Mouse (Mus musculus) v-Abl transformed pro-B cells (cell line): ENCODE data around the gene Mmp2.
"Not testable (repeated sequence)": the region's sequence is repeated elsewhere in the genome, so short reads cannot be mapped to it uniquely, and the experiment has no call there.

ENCODE experiments used
- in situ Hi-C, 2 experiments: fragments of 400-800 bp; cut with MboI; formaldehyde crosslinking; loops; one replicate each; pipeline ENCODE4 v1.15.1; 2025; ENCODE audit not compliant: unreplicated experiment in 2 of 2

Mmp2 gene

DNA sequence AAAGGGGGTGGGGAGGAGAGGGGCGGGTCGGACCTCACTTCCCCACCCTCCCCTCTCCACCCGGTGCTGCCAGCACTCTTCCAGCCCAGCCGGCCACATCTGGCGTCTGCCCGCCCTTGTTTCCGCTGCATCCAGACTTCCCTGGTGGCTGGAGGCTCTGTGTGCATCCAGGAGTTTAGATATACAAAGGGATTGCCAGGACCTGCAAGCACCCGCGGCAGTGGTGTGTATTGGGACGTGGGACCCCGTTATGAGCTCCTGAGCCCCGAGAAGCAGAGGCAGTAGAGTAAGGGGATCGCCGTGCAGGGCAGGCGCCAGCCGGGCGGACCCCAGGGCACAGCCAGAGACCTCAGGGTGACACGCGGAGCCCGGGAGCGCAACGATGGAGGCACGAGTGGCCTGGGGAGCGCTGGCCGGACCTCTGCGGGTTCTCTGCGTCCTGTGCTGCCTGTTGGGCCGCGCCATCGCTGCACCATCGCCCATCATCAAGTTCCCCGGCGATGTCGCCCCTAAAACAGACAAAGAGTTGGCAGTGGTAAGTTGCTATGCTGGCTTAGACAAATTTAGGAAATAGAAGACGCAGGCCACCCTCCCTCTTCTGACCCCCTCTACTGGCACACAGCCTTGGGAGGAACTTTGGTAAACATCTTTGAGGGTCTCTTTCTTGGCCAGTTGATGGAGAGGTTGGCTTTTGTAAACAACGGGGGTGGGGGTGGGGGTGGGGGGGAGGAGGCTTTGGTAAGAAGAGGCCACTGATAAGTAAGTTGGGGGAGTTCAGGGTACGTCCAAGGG, at the start of gene Mmp2:
Mmp2 (plus strand) TSS at position 49 of the 792 bp plus-strand sequence.
- in situ Hi-C loops = no loop called here

DNA sequence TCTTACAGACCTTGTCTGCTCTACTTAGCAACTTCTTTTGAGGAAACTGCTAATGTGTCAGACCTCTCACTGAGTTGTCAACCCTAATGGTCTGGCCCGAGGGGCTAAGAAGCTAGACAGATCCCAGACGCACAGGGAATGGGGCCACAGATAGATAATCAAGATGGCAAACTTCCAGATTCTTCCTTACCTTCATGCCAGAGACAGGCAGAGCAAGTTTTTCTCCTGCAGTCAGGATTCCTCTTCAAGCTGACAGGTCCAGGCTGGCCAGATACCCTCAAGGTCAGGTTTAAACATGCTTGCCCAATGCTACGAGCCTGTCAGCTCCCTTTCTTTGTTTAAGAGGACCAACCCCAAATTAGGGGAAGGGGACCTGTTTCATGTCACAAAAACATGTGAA, 46.1 kb upstream of the Mmp2 start:
- in situ Hi-C loops = no loop called here

DNA sequence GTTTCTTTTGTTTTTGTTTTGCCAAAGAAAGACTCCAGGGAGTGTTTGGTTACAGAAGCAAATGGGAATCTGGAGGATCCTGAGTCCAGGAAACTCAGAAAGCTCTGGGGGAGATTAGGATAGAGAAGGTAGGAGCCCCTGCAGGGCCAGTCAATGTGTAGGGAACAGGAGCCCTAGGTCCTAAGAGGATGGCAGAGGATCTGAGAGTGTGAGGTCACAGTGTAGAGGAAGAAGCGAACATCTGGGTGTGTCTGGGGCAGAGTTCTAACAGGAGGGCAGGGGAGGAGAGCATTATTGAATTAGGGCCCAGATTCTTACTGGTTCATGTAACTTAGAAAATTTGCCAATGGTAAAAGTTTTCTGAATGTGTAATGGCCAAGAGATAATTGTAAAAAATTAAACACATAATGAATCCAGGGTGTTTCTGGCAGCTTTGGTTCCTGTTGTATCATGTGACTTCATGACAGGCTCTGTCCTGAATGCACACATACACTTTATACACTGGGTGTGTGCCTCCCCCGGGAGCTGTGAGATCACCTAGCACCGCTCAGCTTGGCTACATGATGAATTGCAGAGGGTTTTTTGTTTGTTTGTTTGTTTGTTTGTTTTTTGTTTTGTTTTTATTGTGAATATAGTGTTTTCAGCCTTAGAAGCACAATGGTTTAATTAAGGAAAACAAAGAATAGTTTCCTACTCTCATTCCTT, 43.0 kb upstream of the Mmp2 start:
- in situ Hi-C loops = no loop called here

DNA sequence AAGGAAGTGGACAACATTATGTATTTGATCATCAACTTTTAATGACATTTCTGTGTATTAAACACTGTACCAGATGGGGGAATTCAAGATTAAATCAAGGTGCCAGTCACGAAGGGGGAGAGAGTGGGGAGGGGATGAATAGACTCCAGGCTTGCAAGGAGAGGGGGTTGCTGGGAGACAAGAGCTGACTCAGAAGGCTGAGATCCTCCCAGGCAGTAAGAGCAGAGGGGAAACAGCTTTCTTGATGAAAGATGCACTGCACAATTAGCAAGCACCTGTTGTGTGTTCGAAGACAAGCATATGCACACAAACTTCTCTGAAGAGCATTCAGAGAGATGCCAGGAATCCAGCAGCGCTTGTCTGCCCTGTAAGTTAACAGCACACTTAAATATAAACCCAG, 36.3 kb upstream of the Mmp2 start:
- in situ Hi-C loops = no loop called here

DNA sequence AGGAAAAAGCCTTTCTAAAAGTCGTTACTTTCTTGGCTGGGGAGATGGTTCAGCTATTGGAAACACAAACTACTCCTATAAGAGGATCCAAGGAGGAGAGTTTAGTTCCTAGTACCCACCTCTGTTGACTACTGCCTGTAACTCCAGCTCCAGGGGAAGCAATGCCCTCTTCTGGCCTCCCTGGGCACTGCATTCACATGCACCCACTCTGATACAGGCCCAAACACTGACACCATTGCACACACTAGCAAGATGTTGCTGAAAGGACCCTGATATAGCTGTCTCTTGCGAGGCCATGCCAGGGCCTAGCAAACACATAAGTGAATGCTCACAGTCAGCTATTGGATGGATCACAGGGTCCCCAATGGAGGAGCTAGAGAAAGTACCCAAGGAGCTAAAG, 35.1 kb upstream of the Mmp2 start:
- in situ Hi-C loops = not testable (repeated sequence)

DNA sequence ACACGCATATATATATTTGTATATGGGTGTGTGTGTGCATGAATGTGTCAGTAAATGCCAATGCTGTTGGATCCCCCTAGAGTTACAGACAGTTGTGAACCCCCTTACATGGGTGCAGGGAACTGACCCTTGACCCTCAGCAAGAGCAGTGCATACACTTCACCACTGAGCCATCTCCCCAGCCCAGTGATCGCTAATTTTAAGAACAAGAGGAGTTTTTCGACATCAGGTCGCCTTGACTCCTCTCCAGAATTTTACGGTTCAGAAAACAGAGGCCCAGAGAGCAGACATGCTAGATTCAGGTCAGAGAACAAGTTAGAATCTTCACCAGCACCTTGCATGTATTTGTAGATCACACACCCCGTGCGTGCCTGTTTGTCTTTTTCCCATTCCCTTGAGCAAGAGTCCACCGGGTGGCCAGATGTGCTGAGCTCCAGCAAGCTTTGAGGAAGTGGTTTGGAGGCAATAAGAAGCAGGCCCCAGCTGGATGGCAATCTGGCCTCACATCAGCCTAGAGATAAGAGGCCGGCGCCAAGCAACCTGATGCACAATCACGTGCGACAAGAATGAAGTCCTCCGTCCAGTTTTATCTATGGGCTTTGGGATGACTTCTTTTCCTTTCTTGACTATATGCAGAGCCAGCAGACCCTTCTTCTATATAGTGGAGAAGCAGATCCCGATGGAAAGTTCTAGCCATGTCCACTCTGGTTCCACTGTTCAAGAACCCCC, 33.1 kb upstream of the Mmp2 start:
- in situ Hi-C loops = no loop called here

DNA sequence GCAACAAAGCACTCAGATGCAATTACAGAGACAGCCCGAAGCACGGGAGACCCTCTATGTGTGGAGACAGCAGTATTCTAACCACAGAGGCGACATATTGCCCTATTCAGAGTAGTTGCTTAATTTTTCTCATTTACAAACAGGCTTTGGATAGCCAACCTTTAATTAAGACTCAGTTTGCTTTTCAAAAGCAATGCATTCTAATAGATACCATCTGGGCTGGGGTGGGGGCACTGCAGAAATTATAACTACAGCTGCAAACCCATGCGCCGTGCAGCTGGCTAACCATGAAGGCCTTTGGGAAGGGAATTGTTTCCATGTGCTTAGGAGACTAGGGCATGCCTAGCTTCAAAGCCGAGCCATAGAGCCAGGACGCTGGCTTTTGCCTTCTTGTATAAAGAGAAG, 29.6 kb upstream of the Mmp2 start:
- in situ Hi-C loops = no loop called here

DNA sequence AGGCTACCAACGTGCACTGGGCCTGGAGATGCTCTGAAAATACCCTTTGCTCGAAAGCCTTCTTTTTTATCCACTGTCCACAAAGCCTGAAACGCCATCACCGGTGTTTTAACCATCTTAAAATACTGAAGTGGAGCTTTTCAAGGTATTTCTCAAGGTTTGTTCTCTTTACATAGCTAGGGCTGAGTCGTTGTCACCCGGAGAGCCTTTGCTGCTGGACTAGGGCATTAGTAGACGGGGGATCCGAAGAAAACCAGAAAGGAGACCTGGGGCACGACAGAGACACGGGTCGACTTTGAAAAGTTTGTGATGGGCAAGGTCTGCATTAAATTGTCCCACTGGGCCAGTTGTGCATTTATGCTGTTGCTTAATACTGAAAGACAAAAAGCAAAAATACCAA, 27.7 kb upstream of the Mmp2 start:
- in situ Hi-C loops = no loop called here

DNA sequence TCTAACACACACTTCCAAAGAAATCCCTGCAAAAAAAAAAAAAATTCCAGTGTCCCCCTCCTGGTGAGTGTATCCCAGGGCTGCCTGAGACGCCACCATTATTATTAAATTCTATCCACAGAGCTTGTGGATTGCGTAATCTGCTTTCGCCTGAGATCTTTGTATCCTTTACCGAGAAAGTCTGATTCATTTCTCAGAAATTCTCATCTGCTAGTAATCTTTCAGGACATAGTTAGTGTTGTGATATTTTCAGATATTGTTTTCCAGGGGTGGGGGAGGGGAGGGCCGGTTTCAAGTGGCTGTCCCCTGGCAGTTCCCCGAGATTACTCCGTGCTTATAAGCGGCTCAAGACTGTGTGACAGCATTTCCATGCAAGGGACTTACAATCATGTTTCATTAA, 25.9 kb upstream of the Mmp2 start:
- in situ Hi-C loops = no loop called here

DNA sequence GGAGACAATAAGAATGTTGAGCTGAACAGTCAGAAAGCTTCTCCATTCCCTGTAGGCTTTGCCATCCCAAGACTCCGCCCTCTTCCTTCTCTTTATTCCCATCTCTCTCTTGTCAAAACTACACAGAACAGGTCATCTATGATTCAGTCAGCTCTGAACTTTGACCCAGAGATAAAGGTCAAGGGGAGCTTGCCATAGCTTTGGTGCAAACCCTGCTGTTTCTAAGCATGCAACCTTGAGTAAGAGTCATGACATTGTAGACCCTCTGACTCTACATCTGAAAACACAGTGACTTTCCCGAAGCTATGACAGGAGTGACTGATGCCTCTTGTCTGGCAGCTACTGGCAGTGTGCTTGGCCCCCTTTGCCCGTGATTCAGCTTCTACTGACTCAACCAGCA, 24.5 kb upstream of the Mmp2 start:
- in situ Hi-C loops = no loop called here

DNA sequence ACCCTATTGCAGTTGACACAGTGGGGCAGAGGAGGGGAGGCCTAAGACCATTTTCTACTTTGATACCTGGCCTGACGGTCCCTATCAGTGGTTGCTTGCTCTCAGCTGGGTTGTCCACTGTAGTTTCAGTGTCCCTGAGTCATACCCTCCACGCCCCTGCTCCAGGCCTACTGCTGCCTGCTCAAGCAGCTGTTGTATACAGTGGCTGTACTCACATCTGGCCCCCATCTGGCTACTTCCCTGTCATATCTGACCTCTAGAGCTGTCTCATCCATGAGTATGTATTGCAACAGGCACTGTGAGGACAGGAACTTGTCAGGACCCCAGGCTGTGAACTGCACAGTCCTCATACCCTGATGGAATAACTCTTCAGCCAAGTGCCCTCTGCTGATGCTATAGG, 14.3 kb upstream of the Mmp2 start:
- in situ Hi-C loops = no loop called here

DNA sequence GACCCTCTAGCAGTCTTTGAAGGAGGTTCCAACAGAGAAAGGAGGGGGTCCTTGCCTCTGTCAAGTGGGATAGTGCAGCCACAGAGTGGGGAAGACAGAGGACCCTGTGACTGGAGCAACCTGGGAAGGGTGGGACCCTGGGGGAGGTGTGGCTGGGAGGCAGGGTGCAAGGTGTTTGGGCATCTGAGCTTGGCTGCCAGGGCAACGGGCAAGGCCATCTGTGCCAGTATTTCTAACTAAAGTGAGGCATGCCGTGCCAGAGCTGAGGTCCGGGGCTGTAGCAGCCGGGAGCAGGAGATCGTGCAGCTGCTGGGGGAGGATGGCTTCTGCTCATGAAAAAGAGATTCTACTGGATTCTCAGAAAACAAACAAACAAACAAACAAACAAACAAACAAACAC, 11.4 kb upstream of the Mmp2 start:
- in situ Hi-C loops = no loop called here

DNA sequence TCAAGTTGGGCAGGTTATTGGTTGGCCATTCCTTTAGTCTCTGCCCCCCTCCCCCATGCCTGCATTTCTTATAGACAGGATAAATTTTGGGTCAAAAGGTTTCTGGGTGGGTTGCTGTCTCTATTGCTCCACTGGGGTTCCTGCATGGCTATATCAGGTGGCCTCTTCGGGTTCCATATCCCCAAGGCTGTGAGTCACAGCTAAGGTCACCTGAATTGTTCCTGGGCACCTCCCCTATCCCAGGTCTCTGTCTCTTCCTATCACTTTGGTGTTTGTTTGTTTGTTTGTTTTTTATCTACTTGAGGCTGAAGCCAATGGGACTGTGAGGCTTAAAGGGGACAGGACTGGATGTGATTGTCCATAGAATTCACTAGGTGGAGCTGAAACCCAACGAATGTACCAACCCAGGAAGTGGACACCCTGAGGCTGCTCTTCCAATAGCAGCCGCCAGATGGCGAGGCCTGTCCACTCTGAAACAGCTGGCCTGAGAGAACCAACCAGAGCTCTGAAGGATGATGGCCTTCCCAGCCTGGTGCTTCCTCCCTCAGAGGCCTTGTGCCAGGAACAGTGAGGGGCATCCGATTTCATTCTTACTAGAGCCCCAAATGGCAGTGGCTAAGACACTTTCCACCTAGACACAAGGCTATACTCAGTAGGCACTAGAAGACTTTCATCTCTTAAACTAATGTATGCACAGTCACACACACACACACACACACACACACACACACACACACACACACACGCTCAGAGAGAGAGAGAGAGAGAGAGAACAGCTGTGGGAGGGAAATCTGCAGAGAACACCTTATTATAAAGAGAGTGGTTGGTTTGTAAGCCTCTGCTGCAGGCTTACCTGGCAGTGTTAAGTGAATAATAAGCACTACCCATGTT, 8.9 kb upstream of the Mmp2 start:
- in situ Hi-C loops = no loop called here

DNA sequence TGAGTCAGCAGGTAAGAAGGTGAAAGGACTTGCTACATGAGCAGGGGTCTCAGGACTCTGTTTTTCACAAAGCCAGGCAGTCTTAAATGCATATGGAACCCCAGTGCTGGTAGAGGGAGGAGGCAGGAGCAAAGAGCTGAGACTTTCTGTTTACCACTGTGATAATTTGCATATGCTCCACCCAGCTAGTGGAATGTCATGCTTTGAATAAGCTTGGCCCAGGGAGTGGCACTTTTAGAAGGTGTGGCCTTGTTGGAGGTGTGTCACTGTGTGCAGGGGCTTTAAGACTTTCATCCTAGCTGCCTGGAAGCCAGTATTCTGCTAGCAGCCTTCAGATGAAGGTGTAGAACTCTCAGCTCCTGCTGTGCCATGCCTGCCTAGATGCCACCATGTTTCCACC, 5.9 kb upstream of the Mmp2 start:
- in situ Hi-C loops = no loop called here

DNA sequence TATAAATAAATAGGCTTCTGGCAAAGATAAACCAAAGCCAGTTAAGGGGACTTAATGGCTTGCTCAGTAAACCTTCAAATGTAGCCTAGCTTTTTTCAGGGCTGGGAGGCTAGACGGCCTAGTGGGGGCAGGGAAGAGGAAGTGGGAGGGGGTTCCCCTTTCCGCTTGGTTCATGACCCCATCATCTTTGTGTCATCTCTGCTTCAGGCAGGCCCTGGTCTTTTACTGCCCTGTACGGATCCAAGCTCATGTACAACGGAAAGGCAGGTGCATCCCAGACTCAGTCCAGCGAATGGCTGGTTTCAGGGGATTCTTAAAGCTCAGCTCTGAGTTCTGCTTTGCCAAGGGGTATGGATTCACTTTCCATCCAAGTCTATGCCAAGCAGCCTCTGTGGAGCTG, 4.7 kb upstream of the Mmp2 start:
- in situ Hi-C loops = no loop called here

DNA sequence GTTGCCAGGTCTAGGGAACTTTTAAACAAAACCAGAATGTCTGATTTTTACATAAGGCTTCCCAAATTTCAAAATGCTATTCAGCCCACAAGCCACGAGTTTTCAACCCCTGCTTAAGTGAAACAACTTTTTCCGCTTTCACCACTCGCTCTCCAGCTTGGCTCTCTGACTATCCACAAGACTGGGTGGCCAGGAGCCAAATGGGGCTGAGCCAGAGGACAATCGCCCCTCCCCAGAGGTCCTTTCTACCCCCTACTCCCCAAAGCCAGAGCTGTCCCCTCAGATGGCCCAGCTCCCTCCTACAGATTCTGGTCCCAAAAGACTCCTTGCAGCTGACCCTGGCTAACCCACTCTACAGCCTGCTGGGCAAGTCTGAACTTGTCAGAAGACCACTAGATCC, 1.1 kb upstream of the Mmp2 start:
- in situ Hi-C loops = no loop called here

DNA sequence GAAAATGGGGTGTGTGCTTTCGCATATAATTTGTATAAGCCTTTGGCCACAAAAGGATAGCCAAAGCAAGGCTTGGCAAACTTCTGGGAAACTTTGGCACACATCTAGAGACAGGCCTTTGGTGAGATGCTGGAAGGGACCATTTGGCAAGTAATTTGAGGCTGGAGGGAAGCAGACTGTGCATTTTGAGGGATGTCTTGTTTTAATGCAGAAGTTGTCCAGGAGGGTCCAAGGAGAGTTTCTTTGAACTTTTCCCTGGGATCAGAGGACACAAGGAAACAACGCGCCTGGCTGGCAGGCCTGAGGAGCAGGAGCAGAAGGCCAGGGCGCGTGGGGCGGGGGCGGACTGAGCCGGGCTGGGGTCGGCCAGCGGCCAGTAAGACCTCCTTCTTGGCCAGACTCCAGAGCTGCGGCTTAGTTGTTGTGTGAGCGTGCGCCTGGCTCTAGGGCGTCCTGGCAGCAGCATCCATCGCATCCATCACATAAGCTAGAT, 1.2 kb downstream of the Mmp2 start:
- in situ Hi-C loops = no loop called here

DNA sequence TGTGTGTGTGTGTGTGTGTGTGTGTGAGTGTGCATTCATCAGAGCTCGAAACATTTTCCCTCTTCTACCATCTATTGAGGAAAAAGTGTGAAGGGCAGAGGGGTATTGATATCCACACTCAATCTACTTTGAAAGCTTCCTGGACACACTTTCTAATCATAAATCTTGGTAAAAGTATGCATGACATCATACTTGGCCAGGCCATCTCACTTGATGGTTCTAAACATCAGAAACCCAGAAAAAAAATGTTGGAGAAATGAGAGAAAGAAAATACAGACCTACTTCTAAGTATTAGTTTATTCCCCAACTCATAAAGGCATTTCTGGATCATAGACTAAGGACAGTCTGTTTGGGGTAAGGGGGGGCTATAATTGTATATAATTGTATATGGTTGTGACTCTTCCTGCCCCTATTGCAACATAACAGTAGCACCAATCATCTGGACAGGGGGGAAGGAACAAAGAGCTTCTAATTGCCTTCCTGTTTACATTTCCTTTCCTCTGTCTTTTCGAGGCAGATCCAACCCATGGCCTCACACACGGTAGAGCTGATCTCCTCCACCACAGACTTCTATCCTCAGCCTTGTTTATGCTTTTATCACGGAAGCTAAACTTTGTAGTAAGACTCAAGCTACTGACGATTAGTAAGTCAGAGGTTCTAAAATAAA, 7.1 kb downstream of the Mmp2 start:
- in situ Hi-C loops = no loop called here

DNA sequence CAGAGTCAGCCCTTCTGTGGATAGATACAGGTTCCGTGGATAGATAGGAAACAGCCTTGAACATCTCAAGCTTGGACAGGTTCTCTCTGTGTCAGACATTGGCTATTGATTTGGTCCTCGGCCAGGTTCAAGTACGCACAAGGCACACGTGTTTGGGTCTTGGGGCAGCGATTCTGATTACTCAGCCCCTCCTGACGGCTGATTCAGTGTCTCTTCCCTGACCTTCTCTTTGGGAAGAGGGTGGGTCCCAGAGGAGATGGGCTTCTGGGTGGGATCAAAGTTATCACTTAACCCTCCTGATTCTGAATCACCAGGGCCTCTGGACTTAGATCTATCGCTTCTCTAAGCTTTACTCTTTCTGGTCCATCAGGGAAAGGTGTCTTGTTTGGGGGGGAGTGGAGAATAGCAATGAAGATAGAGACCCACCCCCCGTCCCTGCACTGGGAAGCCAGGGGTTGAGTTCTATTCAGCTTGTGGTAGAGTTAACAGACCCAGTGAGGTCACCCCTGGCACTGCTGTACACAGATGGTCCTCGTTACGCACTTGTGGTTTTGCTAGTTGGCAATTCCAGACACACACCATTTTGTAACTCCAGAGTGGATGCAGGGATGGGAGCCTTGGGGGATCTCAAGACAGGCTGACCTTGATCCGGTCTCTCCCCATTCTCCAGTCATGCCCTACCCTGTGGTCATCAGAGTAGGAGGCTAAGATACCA, 7.9 kb downstream of the Mmp2 start:
- in situ Hi-C loops = no loop called here
